Mouse (Mus musculus) liver (tissue): ENCODE measurements around the gene Hibadh.

Experiments
- DNase-seq: peaks from one replicate; pipeline ENCODE4 v3.0.0-alpha.2; 2020; ENCODE audit warnings: mixed read lengths

The Hibadh gene

GRCm38 (mm10) chr6:52567327-52568299 is 72.6 kb downstream of the Hibadh start:
- no peak for DNase-seq

DNA sequence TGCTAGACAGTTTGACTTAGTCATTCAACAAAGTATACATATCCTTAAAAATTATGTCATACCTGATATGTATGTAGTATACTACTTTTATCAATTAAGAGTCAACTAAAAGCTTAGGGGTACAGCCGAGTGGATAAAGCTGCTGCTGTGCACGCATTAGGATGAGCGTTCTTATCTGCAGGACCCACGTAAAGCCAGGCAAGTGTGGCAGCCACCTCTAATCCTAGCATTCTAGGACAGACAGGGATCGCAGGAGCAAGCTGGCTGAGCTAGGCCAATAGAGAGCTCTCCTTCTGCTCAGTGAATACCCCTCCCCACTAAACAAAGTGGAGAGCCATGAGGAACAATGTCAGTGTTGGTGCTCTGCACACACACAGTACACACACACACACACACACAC is 75.0 kb downstream of the Hibadh start:
- DNase-seq = no peak

GRCm38 (mm10) chr6:52562994-52563393 is 77.2 kb downstream of the Hibadh start:
- DNase-seq = no peak

DNA sequence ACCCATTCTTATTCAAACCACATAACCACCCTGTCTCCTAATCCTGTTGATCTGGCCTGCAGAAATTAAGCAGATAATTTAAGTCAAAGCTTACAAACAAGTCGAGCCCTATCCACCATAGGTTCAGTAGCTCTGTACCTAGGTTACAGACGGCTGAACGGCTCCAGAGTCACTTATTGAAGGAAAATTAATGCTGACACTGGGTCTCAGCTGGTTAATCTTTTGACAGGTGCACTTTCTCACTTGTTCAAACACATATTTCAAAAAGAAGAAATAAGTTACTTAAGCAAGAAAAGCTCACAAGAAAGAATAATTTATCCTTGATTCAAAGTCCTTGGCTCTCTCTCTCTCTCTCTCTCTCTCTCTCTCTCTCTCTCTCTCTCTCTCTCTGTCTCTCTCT is 81.1 kb downstream of the Hibadh start:
- no peak for DNase-seq

- DNase-seq = no peak
These were observed 95.8 kb downstream of the Hibadh start for GRCm38 (mm10) chr6:52544376-52544775.

- DNase-seq = no peak
These were observed 97.7 kb downstream of the Hibadh start for GRCm38 (mm10) chr6:52542464-52542863.

DNA sequence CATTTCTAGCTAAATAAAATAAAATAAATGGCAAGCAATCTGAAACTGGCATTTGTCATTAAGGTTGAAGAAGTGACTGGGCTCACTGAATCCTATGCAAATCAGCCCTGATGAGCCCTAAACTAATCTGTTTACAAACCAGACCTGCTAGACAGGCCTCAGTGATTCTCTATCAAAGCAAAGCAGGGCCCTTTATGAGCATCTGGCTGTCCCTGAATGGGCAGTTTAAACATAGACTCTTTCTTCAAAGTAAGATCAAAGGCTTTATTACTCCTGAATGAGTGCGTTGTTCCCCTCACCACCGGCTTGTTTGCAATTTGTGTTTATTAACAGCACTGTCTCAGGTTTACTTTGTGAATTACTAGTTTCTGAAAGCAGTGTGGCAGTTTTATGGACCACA is 100.3 kb downstream of the Hibadh start:
- no peak for DNase-seq

DNA sequence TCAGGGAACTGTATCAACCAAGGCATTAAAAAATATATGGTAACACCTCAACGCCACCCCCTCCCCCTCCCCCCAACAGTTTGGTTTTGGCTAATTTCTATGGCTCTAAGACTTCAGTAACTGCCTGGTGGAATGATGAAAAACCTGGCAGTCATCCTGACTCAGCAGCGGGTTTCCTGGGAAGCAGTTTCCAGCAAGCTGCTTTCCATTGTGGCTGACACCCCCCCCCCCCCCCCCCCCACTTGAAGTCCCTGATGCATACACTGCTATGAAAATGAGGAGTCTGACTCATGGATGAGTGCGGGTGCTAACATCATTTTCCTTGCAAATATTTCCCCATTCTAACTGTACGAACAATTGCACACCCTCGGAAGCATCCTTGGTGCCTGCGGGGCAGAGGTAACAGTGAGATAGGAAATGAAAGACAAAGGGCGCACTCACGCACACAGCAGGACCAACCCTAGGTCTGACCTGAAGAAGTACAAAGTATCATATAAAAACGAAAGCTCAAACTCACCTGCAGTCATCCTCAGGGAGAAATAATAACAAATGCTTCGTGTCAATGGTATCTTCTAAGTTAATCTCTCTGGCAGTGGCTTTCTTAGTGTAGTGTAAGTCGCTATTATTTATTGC is 105.0 kb downstream of the Hibadh start:
- no peak for DNase-seq

GRCm38 (mm10) chr6:52532144-52532492 is 108.1 kb downstream of the Hibadh start:
- DNase-seq = no peak

GRCm38 (mm10) chr6:52531366-52532143 is 108.6 kb downstream of the Hibadh start:
- no peak for DNase-seq

- DNase-seq = no peak
These were observed 109.3 kb downstream of the Hibadh start for GRCm38 (mm10) chr6:52530861-52531260.

DNA sequence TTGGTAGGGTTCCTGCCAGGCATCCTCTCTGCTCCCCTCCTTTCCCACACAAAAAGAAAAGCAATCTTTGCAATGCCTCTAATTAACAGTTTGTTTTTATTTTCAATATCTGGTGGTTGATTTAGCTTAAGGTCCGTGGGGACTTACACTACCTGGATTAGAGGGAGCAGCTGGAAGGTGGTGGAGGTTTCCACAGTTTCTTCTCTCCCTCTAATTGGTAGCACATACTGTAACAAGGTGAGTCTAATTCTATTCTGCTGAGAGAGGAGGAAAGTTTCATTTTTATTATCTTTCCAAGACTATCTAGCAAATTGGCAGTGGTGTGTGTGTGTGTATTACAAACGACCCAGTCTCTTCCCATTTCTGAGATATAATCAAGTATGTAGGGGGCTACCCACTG is 116.0 kb downstream of the Hibadh start:
- no peak for DNase-seq

GRCm38 (mm10) chr6:52518704-52519103 is 121.5 kb downstream of the Hibadh start:
- no peak for DNase-seq

DNA sequence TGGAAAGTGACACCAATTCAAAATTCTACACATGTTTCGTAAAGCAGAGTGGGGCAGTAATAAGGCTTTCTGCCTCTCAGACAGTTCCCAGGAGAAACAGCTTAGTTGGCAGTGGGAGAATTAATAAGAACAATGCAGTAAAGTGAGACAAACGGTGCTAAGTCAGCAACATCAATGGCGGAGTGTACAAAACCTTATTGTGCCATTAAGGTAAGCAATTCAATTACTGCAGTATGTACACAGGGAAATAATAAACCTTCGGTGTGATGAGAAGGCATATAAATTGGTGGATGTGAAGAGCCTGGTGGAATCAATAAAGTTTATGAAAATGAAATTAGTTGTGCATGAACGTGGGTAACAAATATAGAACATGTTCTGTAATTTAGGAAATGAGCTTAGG is 122.9 kb downstream of the Hibadh start:
- no peak for DNase-seq

DNA sequence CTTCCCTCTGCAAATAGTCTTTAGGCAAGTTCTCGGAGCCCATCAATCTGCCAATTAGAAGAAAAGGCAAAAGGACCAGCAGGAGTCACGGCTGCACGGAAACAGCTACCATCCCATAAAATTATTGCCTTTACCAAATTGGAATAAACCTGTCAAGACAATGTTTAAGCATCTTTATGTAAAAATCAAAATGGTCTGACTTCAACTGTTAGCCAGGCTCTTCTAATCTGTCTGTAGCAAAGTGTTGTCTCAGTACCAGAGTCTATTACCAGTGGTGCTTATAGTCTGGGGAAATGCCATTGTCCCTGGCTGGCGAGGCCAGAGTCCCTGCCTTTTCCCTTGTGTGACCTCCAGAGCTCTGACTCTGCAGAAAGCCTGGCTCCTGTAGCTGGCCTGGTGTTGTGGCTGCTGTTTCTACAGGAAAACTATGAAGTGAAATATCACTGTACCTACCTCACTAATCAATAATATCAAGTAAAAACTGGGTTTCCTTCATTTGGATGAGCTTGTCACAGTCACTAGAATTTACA is 126.2 kb downstream of the Hibadh start:
- DNase-seq = no peak

GRCm38 (mm10) chr6:52508789-52509188 is 131.4 kb downstream of the Hibadh start:
- no peak for DNase-seq

DNA sequence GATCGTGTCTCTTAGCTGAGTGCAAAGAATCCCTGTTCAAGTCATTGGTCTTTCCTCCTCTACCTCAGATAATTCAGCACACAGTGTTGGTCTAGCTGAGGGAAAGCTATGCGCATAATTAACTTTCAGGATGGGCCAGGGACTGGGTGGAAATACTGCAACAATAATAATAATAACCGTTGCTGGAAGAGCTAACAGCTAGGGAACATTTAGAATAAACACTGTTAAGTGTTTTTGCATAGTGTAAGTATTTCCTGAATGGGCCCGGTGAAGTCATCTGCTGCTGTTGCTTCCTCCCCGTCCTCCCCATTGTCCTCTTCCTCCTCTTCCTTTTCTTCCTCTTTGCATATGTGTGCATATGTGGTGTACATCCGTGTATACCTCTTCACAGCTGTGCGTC is 132.2 kb downstream of the Hibadh start:
- DNase-seq = no peak

DNA sequence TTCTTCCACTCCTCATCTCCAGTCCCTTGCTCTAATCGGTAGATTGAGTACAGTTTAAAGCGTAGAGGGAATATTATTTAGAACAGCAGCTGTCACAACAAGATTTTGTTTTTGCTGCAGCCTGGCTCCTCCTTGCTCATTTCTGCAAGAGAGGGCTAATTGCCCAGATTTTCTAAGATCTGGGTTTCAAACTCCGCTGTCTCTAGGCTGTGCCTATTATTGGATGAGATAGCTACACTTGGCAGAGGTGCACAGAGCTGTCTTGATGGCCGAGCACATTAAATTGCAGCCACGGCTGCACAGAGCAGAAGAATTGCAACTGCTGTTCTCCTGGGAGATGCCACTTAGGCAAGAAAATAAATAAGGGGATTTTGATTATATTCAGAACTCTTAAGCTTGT is 133.0 kb downstream of the Hibadh start:
- no peak for DNase-seq

DNA sequence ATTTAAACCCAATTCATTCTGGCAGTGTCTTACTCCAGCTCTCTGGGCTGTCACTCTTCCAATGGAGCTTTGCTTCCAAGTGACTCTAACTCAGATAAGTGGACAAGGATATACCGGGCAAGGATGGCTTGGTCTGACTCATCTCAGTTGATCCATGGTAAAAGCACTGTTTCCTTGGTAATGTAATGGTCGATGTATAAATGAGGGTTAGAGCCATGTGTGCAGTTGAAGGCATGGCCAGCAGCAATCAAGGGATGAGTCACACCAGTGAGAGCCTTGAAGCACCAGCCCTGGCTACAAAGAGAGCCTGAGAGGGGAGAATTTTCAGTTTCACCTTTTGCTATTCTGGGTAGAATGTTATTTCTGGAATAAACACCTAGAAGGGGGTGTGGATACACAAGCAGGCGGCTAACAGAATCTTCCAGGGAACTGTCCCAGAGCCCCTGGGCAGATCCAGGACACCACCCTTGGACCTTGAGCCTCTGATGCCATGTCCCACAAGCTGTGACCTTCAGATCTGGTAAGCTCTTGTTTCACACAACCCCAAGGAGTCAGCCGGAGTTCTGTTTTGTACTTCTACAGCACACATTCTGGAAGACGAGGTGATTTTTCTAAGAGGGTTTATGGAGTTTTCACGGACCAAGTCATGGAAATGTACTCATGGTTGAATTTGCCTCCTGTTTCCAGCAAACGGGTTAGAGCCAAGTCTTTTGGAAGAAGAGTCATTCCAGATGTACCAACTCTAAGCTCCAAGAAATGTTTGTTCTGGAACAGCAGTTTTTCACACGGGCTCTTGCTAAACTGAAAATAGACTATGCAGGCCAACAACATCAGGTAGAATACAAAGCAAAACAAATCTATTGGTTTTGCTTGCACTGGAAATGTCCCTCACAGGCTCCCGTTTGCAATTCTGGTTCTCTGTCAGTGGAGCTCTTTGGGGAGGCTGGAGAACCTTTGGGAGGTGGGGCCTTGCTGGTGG is 134.1 kb downstream of the Hibadh start:
- no peak for DNase-seq

DNA sequence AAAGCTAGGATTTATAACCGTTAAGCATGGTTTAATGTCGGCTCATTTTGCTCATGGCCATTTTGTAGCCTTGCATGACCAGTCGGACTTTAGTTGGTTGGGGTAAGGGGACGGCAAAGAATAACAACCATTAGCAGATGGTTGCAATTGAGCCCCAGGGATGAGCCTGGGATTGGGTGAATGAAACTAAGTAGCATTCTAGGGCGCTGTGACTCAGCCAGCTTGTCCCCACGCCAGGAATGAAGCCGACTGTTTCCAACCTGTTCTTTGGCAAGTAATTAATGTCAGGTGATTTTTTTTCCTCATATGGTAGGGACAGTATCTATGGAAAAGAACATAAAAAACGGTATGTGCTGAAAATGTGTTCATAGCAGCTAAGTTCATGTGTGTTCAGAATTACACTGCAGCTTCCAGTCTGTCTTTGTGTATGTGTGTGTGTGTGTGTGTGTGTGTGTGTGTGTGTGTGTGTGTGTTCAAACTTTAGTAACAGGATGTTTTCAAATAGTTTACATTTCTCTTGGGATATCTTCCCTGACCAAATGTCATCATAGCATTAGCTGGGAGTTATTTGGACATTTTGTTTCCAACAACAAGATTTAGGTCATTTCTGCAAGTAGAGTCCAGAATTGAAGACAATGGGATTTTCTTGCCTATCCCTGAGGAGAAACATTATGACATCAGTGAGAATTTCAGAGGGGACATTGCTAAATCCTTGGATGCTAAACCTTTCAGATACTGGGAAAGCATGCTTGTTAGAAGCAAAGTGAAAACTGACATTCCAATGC is 135.3 kb downstream of the Hibadh start:
- DNase-seq = no peak

- no peak for DNase-seq
These were observed 137.2 kb downstream of the Hibadh start for GRCm38 (mm10) chr6:52502986-52503385.
